Mouse (Mus musculus): ENCODE measurements around the gene Tab2. TPM values are rescaled to one million over a fixed set of nuclear protein-coding genes. Genes with fewer than 3 reads are reported as not detected.

The Tab2 gene
- polyA plus RNA-seq, 1 experiment from 2014 or later, result 20.7 TPM

DNA sequence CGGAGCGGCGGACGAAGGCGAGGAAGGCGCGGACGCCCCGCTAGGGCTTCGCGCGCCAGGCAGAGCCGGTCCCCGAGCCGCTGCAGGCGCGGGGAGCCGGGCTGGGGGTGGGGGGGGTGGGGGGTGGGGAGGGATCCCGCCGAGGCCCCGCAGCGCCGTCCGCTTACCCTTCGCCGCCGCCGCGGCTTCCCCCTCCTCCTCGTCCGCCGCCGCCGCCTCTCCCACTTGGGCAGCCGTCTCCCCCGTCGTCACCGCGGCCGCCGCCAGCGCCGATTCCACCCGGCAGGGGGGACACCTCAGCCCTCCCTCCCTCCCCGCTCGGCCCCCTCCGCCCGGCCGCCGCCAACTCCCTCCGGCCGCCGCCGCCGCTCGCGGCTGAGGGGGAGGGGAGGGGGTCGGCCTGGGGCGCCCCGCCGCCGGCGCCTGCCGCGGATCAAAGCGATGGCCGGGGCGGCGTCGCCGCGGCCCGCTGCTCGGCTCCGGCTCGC, 352 bp downstream of the Tab2 start:
- Histone ChIP-seq H3K36me3 (ENCODE audit: control insufficient read depth, insufficient read depth, low read length) (no peaks in the 10 kb centered on the region), H3K9ac (replicated peaks; ENCODE audit: low read length) (peak overlapping the region; percentile 97), H3K4me3 (replicated peaks; ENCODE audit: low read depth, low read length) (peak overlapping the region; percentile 94), H3K27me3 (ENCODE audit: control insufficient read depth, insufficient read depth, low read length) (no peaks in the 10 kb centered on the region), H3K4me2 (ENCODE audit: low read length) (peak overlapping the region; percentile 85), H3K4me1 (ENCODE audit: control insufficient read depth, insufficient read depth, low read length) (peaks cover 12% of the 10 kb centered on the region), H3K9me3 (ENCODE audit: control insufficient read depth, low read length) (no peaks in the 10 kb centered on the region), H3K27ac (replicated peaks; ENCODE audit: low read depth, low read length) (peak overlapping the region; percentile 99)
- WGBS, result 0% methylated on average over 9 of the region's 76 CpGs
- no peak for DNase-seq
- no peak; the same call in 1 of the 2 replicates for ATAC-seq (ENCODE audit: low FRiP score, low TSS enrichment)

DNA sequence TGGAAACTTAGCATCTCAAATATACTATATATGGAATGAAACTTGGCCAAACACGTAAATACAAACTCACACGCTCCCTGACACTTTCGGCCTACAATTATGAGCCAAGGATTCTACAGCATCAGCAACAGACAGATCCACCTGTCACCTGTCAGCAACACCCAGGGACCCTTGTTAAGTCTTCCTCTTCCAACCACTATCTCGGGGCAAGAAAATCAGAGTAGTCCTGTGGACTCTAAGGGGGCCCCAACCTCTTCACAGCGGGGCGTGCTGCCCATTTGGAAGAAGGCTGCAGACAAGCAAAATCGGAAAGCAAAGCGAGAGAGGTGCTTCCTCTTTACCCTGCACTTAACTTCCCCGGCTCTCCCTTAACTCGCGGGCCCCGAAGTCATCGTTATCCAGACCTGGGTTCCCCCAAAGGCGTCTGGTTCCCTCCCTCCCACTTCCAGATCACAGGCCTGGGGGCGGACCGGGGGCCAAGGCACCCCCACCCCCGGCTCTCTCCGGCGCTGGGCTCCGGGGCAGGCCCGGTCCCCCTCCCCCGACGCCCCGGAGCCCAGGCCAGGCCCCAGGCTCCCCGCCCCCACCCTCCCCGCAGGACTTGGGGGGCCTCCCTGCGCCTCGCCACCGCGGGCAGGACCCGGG, 919 bp downstream of the Tab2 start:
- H3K9me3 ChIP-seq (ENCODE audit: control insufficient read depth, low read length), result no peaks in the 10 kb centered on the region
- under 1% methylated on average over 28 of the region's 31 CpGs for WGBS

DNA sequence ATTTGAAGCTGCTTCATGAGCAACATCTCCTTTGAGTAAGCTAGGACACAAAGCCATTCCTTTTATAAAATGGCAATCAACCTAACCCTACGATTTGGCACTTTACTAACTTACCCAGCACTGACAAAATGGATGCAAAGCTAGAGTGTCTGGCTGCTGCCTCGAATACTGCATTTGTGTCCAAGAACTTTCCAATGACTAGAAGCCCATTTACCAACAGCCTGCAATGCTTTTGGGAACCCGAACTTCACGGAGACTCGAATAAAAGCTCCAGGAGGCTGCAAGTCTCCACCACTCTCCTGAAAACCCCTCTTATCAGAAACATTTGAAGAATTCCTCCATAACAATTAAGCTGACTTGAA, 1.4 kb downstream of the Tab2 start:
- peak; percentile 31 for DNase-seq
- no peaks in the 10 kb centered on the region for H3K9me3 ChIP-seq (ENCODE audit: control insufficient read depth, low read length)
- peak overlapping the region; percentile 94 for H3K4me3 ChIP-seq (replicated peaks; ENCODE audit: low read depth, low read length)
- no peak for ATAC-seq (ENCODE audit: low FRiP score, low TSS enrichment)
- 0% methylated on average over 5 of the region's 5 CpGs for WGBS
- no peaks in the 10 kb centered on the region for H3K27me3 ChIP-seq (ENCODE audit: control insufficient read depth, insufficient read depth, low read length)
- no peak overlapping the region for H3K27ac ChIP-seq (replicated peaks; ENCODE audit: low read depth, low read length)
- H3K36me3 ChIP-seq (ENCODE audit: control insufficient read depth, insufficient read depth, low read length), result no peaks in the 10 kb centered on the region
- H3K4me1 ChIP-seq (ENCODE audit: control insufficient read depth, insufficient read depth, low read length), result peaks cover 12% of the 10 kb centered on the region
- H3K9ac ChIP-seq (replicated peaks; ENCODE audit: low read length), result peak overlapping the region; percentile 97
- H3K4me2 ChIP-seq (ENCODE audit: low read length), result peak overlapping the region; percentile 85

More for the DNA sequence above, 919 bp downstream of the Tab2 start:
- Histone ChIP-seq H3K4me2 (ENCODE audit: low read length) (peak overlapping the region; percentile 85), H3K9ac (replicated peaks; ENCODE audit: low read length) (peak overlapping the region; percentile 97), H3K27ac (replicated peaks; ENCODE audit: low read depth, low read length) (peak overlapping the region; percentile 99), H3K4me3 (replicated peaks; ENCODE audit: low read depth, low read length) (peak overlapping the region; percentile 94), H3K36me3 (ENCODE audit: control insufficient read depth, insufficient read depth, low read length) (no peaks in the 10 kb centered on the region), H3K27me3 (ENCODE audit: control insufficient read depth, insufficient read depth, low read length) (no peaks in the 10 kb centered on the region), H3K4me1 (ENCODE audit: control insufficient read depth, insufficient read depth, low read length) (peaks cover 12% of the 10 kb centered on the region)
- DNase-seq (peak; percentile 48), ATAC-seq (ENCODE audit: low FRiP score, low TSS enrichment) (no peak; the same call in 1 of the 2 replicates)

DNA sequence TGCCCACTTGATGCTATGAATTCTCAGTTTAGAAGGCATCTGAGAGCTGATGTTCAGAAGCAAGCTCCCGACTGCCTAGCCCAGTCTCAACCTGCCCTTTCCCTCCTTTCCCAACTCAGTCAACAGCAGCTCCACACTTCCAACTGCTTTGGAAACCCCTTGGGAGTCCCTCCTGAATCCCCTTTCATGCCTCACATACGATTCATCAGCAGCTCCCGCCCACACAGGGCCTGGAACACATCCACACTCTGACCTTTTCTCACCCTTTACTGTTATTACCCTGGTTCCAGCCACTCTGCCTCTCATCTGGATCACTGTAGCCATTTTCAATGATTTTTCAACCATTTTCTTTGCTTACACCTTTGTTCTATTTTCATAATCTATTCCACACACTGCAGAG, 13.0 kb downstream of the Tab2 start:
- Histone ChIP-seq H3K4me2 (ENCODE audit: low read length) (no peak overlapping the region), H3K4me1 (ENCODE audit: control insufficient read depth, insufficient read depth, low read length) (no peaks in the 10 kb centered on the region), H3K9ac (replicated peaks; ENCODE audit: low read length) (no peak overlapping the region), H3K27ac (replicated peaks; ENCODE audit: low read depth, low read length) (no peak overlapping the region), H3K27me3 (ENCODE audit: control insufficient read depth, insufficient read depth, low read length) (no peaks in the 10 kb centered on the region), H3K36me3 (ENCODE audit: control insufficient read depth, insufficient read depth, low read length) (0 out of 2 replicates have a peak, but pooled peaks cover 3% of the 10 kb centered on the region), H3K9me3 (ENCODE audit: control insufficient read depth, low read length) (no peaks in the 10 kb centered on the region), H3K4me3 (replicated peaks; ENCODE audit: low read depth, low read length) (no peak overlapping the region)
- DNase-seq (no peak), ATAC-seq (ENCODE audit: low FRiP score, low TSS enrichment) (no peak)
- 61% methylated on average over 3 of the region's 3 CpGs for WGBS

DNA sequence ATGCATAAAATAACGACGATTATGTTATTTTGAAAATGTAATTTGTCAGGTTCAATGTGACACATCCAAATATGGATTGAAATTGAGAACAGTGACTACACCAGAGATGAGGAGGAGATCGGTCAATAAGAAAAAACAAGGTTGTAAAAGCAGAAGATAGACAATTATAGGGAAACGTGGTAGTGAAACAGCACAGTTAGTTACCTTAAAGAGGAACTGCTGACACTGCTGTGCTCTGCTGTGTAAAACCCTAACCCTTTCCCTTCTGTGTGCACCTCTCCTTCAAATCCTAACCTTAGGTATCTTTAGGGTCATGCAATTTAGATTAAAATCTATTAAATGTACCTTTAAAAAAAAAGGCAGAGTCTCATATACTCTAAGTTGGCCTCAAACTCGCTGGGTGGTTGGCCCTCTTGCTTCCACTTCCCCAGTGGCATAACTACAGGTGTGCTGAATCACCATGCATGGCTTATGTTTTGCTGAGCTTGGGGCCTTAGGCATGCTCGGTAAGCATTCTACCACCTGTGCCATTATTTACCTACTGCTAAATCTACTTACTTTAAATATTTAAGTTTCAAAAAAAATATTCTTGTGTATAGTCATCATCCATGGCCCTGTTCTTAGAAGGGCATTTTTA, 19.4 kb downstream of the Tab2 start:
- Histone ChIP-seq H3K27ac (replicated peaks; ENCODE audit: low read depth, low read length) (no peak overlapping the region), H3K4me3 (replicated peaks; ENCODE audit: low read depth, low read length) (no peak overlapping the region), H3K27me3 (ENCODE audit: control insufficient read depth, insufficient read depth, low read length) (no peaks in the 10 kb centered on the region), H3K4me2 (ENCODE audit: low read length) (no peak overlapping the region), H3K9ac (replicated peaks; ENCODE audit: low read length) (no peak overlapping the region), H3K9me3 (ENCODE audit: control insufficient read depth, low read length) (no peaks in the 10 kb centered on the region), H3K36me3 (ENCODE audit: control insufficient read depth, insufficient read depth, low read length) (0 out of 2 replicates have a peak, but pooled peaks cover 3% of the 10 kb centered on the region), H3K4me1 (ENCODE audit: control insufficient read depth, insufficient read depth, low read length) (no peaks in the 10 kb centered on the region)
- no peak for DNase-seq
- ATAC-seq (ENCODE audit: low FRiP score, low TSS enrichment), result no peak
- WGBS, result 94% methylated on average over 6 of the region's 6 CpGs

DNA sequence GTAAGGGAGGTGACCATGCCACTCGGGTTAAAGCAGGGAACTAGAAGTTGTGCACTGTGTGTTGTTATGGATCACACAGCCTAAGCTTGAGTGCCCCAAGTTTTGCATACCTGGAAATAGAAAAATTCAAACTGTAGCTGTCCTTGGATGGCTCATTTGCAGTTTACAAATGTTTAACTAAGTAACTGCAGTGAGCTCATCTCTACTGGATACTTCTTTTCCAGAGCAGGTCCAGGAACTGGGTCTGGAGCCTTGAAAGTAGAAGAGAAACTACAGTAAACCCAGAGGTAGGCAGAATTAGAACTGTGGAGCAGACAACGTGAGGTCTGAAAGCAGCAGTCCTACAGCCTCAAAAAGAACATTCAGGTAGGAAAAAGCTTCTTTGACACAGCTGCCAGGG, 23.1 kb downstream of the Tab2 start:
- H3K9me3 ChIP-seq (ENCODE audit: control insufficient read depth, low read length), result no peaks in the 10 kb centered on the region
- no peaks in the 10 kb centered on the region for H3K4me1 ChIP-seq (ENCODE audit: control insufficient read depth, insufficient read depth, low read length)
- no peak overlapping the region for H3K27ac ChIP-seq (replicated peaks; ENCODE audit: low read depth, low read length)
- no peaks in the 10 kb centered on the region for H3K27me3 ChIP-seq (ENCODE audit: control insufficient read depth, insufficient read depth, low read length)
- no peak overlapping the region for H3K4me3 ChIP-seq (replicated peaks; ENCODE audit: low read depth, low read length)
- no peak for ATAC-seq (ENCODE audit: low FRiP score, low TSS enrichment)
- no peak for DNase-seq
- H3K4me2 ChIP-seq (ENCODE audit: low read length), result no peak overlapping the region
- H3K36me3 ChIP-seq (ENCODE audit: control insufficient read depth, insufficient read depth, low read length), result 0 out of 2 replicates have a peak, but pooled peaks cover 3% of the 10 kb centered on the region
- no peak overlapping the region for H3K9ac ChIP-seq (replicated peaks; ENCODE audit: low read length)
- 88% methylated on average over 2 of the region's 2 CpGs for WGBS

DNA sequence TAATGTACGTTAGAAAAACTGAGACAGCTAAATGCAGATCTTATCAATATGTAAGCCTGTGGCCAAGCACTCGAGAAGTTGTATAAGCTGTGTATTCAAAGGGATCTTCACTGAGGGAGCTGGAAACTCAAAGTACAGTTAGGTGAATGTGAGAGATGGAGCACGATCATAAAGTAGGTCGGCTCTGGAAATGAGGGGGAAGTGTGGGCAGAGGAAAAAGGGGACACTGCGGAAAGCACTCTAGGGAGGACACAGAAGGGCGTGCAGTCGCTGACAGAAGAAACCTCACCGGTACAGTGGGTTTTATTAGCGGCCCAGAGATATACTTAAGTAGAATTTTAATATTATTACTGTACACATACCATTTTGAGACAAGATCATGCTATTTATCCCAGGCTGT, 27.0 kb downstream of the Tab2 start:
- 90% methylated on average over 9 of the region's 9 CpGs for WGBS
- no peaks in the 10 kb centered on the region for H3K27me3 ChIP-seq (ENCODE audit: control insufficient read depth, insufficient read depth, low read length)
- H3K27ac ChIP-seq (replicated peaks; ENCODE audit: low read depth, low read length), result no peak overlapping the region
- ATAC-seq (ENCODE audit: low FRiP score, low TSS enrichment), result no peak
- 0 out of 2 replicates have a peak, but pooled peaks cover 6% of the 10 kb centered on the region for H3K36me3 ChIP-seq (ENCODE audit: control insufficient read depth, insufficient read depth, low read length)
- H3K4me2 ChIP-seq (ENCODE audit: low read length), result no peak overlapping the region
- no peaks in the 10 kb centered on the region for H3K4me1 ChIP-seq (ENCODE audit: control insufficient read depth, insufficient read depth, low read length)
- no peak overlapping the region for H3K9ac ChIP-seq (replicated peaks; ENCODE audit: low read length)
- no peak for DNase-seq
- H3K4me3 ChIP-seq (replicated peaks; ENCODE audit: low read depth, low read length), result no peak overlapping the region
- no peaks in the 10 kb centered on the region for H3K9me3 ChIP-seq (ENCODE audit: control insufficient read depth, low read length)

DNA sequence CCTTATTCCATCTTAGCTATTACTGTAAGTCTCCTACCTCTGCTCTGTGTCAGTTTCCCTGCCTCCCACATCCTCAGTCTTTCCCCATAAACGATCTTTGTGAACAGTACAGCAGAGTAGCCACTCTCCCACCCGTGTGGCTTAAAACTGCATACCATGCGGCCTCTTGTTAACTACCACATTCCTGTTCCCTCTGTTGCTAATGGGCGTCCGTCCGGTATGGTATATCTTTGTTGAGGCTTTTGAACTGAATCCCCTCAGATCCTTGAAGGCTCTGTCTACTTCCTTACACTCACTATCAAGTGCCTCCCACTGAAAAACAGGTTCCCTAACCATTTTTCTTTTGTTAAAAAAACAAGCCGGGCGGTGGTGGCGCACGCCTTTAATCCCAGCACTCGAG, 30.5 kb downstream of the Tab2 start:
- H3K4me1 ChIP-seq (ENCODE audit: control insufficient read depth, insufficient read depth, low read length), result no peaks in the 10 kb centered on the region
- no peak for DNase-seq
- no peaks in the 10 kb centered on the region for H3K9me3 ChIP-seq (ENCODE audit: control insufficient read depth, low read length)
- no peaks in the 10 kb centered on the region for H3K27me3 ChIP-seq (ENCODE audit: control insufficient read depth, insufficient read depth, low read length)
- peaks cover 18% of the 10 kb centered on the region for H3K36me3 ChIP-seq (ENCODE audit: control insufficient read depth, insufficient read depth, low read length)
- H3K4me3 ChIP-seq (replicated peaks; ENCODE audit: low read depth, low read length), result no peak overlapping the region
- H3K27ac ChIP-seq (replicated peaks; ENCODE audit: low read depth, low read length), result no peak overlapping the region
- 79% methylated on average over 11 of the region's 11 CpGs for WGBS
- H3K9ac ChIP-seq (replicated peaks; ENCODE audit: low read length), result no peak overlapping the region
- ATAC-seq (ENCODE audit: low FRiP score, low TSS enrichment), result no peak
- no peak overlapping the region for H3K4me2 ChIP-seq (ENCODE audit: low read length)

DNA sequence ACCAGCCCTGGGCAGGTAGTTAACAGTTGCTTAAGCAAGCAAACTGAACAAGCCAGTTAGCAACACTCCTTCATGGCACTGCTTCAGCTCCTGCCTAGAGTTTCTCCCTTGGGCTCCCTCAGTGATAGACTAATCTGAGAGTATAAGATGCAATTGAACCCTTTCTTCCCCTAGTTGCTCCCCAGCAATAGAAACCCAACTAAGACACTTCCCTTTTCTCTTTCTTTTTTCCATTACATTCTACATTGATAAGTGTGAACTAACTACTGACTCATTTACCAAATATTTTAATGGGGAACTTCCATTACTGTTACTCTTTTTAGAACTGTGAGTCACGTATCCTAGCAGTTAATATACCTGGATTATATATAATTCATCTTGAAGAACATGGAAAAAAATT, 32.6 kb downstream of the Tab2 start:
- H3K4me1 ChIP-seq (ENCODE audit: control insufficient read depth, insufficient read depth, low read length), result no peaks in the 10 kb centered on the region
- no peak overlapping the region for H3K4me2 ChIP-seq (ENCODE audit: low read length)
- no peak overlapping the region for H3K4me3 ChIP-seq (replicated peaks; ENCODE audit: low read depth, low read length)
- ATAC-seq (ENCODE audit: low FRiP score, low TSS enrichment) (no peak), DNase-seq (no peak)
- H3K27me3 ChIP-seq (ENCODE audit: control insufficient read depth, insufficient read depth, low read length), result no peaks in the 10 kb centered on the region
- H3K9me3 ChIP-seq (ENCODE audit: control insufficient read depth, low read length), result no peaks in the 10 kb centered on the region
- H3K27ac ChIP-seq (replicated peaks; ENCODE audit: low read depth, low read length), result no peak overlapping the region
- H3K36me3 ChIP-seq (ENCODE audit: control insufficient read depth, insufficient read depth, low read length), result peaks cover 37% of the 10 kb centered on the region
- WGBS, result 100% methylated on average over 1 of the region's 1 CpGs
- H3K9ac ChIP-seq (replicated peaks; ENCODE audit: low read length), result no peak overlapping the region

All from midbrain, embryonic 14.5 days (tissue).